Mouse (Mus musculus): Measurements from ENCODE around the gene Lrig2. TPM values are rescaled to one million over a fixed set of nuclear protein-coding genes. Genes with fewer than 3 reads are reported as not detected.

Gene Lrig2
- polyA plus RNA-seq, 1 experiment from 2014 or later: 11.0 TPM

GRCm38 (mm10) chr3:104540480-104541138 lies 28.9 kb upstream of the Lrig2 start:
- 62% methylated on average over 9 of the region's 9 CpGs for WGBS
- Histone ChIP-seq H3K36me3 (ENCODE audit: control insufficient read depth, insufficient read depth, low read length) (no peaks in the 10 kb centered on the region), H3K9ac (ENCODE audit: low read depth, low read length) (no peak overlapping the region), H3K4me1 (replicated peaks; ENCODE audit: control insufficient read depth, insufficient read depth, low read length) (no peaks in the 10 kb centered on the region; the same call in 1 of the 2 replicates), H3K9me3 (ENCODE audit: control insufficient read depth, low read length) (no peaks in the 10 kb centered on the region), H3K27ac (ENCODE audit: low read depth, low read length) (no peak overlapping the region), H3K27me3 (replicated peaks; ENCODE audit: control insufficient read depth, insufficient read depth, low read length) (no peaks in the 10 kb centered on the region), H3K4me2 (no peak overlapping the region), H3K4me3 (ENCODE audit: low read depth, low read length) (no peak overlapping the region)
- DNase-seq (ENCODE audit: low spot score) (no peak), ATAC-seq (replicated peaks; ENCODE audit: low FRiP score) (no peak)

GRCm38 (mm10) chr3:104533223-104533622 lies 21.5 kb upstream of the Lrig2 start:
- no peaks in the 10 kb centered on the region for H3K9me3 ChIP-seq (ENCODE audit: control insufficient read depth, low read length)
- no peaks in the 10 kb centered on the region for H3K27me3 ChIP-seq (replicated peaks; ENCODE audit: control insufficient read depth, insufficient read depth, low read length)
- no peaks in the 10 kb centered on the region for H3K4me1 ChIP-seq (replicated peaks; ENCODE audit: control insufficient read depth, insufficient read depth, low read length)
- WGBS: 82% methylated on average over 1 of the region's 1 CpGs
- no peak overlapping the region for H3K27ac ChIP-seq (ENCODE audit: low read depth, low read length)
- H3K4me2 ChIP-seq: no peak overlapping the region
- H3K36me3 ChIP-seq (ENCODE audit: control insufficient read depth, insufficient read depth, low read length): no peaks in the 10 kb centered on the region
- DNase-seq (ENCODE audit: low spot score): no peak
- no peak for ATAC-seq (replicated peaks; ENCODE audit: low FRiP score)
- no peak overlapping the region for H3K9ac ChIP-seq (ENCODE audit: low read depth, low read length)
- H3K4me3 ChIP-seq (ENCODE audit: low read depth, low read length): no peak overlapping the region

GRCm38 (mm10) chr3:104526115-104526882 lies 14.6 kb upstream of the Lrig2 start:
- DNase-seq (ENCODE audit: low spot score) (no peak), ATAC-seq (replicated peaks; ENCODE audit: low FRiP score) (no peak)
- Histone ChIP-seq H3K4me3 (ENCODE audit: low read depth, low read length) (no peak overlapping the region), H3K36me3 (ENCODE audit: control insufficient read depth, insufficient read depth, low read length) (no peaks in the 10 kb centered on the region), H3K27me3 (replicated peaks; ENCODE audit: control insufficient read depth, insufficient read depth, low read length) (no peaks in the 10 kb centered on the region), H3K4me2 (no peak overlapping the region), H3K27ac (ENCODE audit: low read depth, low read length) (no peak overlapping the region), H3K4me1 (replicated peaks; ENCODE audit: control insufficient read depth, insufficient read depth, low read length) (0 out of 2 replicates have a peak, but pooled peaks cover 3% of the 10 kb centered on the region), H3K9ac (ENCODE audit: low read depth, low read length) (no peak overlapping the region), H3K9me3 (ENCODE audit: control insufficient read depth, low read length) (no peaks in the 10 kb centered on the region)
- 74% methylated on average over 4 of the region's 4 CpGs for WGBS

- no peak for DNase-seq (ENCODE audit: low spot score)
- WGBS: 48% methylated on average over 2 of the region's 2 CpGs
Measured at GRCm38 (mm10) chr3:104525516-104525915, 13.8 kb upstream of the Lrig2 start.

GRCm38 (mm10) chr3:104525029-104525428 lies 13.3 kb upstream of the Lrig2 start:
- H3K27ac ChIP-seq (ENCODE audit: low read depth, low read length): no peak overlapping the region
- no peak overlapping the region for H3K4me2 ChIP-seq
- no peaks in the 10 kb centered on the region for H3K36me3 ChIP-seq (ENCODE audit: control insufficient read depth, insufficient read depth, low read length)
- H3K9me3 ChIP-seq (ENCODE audit: control insufficient read depth, low read length): no peaks in the 10 kb centered on the region
- WGBS: 57% methylated on average over 1 of the region's 1 CpGs
- DNase-seq (ENCODE audit: low spot score) (no peak), ATAC-seq (replicated peaks; ENCODE audit: low FRiP score) (no peak)
- no peak overlapping the region for H3K9ac ChIP-seq (ENCODE audit: low read depth, low read length)
- 0 out of 2 replicates have a peak, but pooled peaks cover 3% of the 10 kb centered on the region for H3K4me1 ChIP-seq (replicated peaks; ENCODE audit: control insufficient read depth, insufficient read depth, low read length)
- no peak overlapping the region for H3K4me3 ChIP-seq (ENCODE audit: low read depth, low read length)
- H3K27me3 ChIP-seq (replicated peaks; ENCODE audit: control insufficient read depth, insufficient read depth, low read length): no peaks in the 10 kb centered on the region

More at GRCm38 (mm10) chr3:104525516-104525915, 13.8 kb upstream of the Lrig2 start:
- Histone ChIP-seq H3K4me1 (replicated peaks; ENCODE audit: control insufficient read depth, insufficient read depth, low read length) (0 out of 2 replicates have a peak, but pooled peaks cover 3% of the 10 kb centered on the region), H3K27ac (ENCODE audit: low read depth, low read length) (no peak overlapping the region), H3K9ac (ENCODE audit: low read depth, low read length) (no peak overlapping the region), H3K27me3 (replicated peaks; ENCODE audit: control insufficient read depth, insufficient read depth, low read length) (no peaks in the 10 kb centered on the region), H3K4me2 (no peak overlapping the region), H3K36me3 (ENCODE audit: control insufficient read depth, insufficient read depth, low read length) (no peaks in the 10 kb centered on the region), H3K9me3 (ENCODE audit: control insufficient read depth, low read length) (no peaks in the 10 kb centered on the region), H3K4me3 (ENCODE audit: low read depth, low read length) (no peak overlapping the region)
- no peak for ATAC-seq (replicated peaks; ENCODE audit: low FRiP score)

- Histone ChIP-seq H3K9ac (ENCODE audit: low read depth, low read length) (no peak overlapping the region), H3K36me3 (ENCODE audit: control insufficient read depth, insufficient read depth, low read length) (no peaks in the 10 kb centered on the region), H3K4me2 (no peak overlapping the region), H3K27me3 (replicated peaks; ENCODE audit: control insufficient read depth, insufficient read depth, low read length) (no peaks in the 10 kb centered on the region), H3K4me3 (ENCODE audit: low read depth, low read length) (no peak overlapping the region), H3K9me3 (ENCODE audit: control insufficient read depth, low read length) (no peaks in the 10 kb centered on the region), H3K27ac (ENCODE audit: low read depth, low read length) (no peak overlapping the region), H3K4me1 (replicated peaks; ENCODE audit: control insufficient read depth, insufficient read depth, low read length) (0 out of 2 replicates have a peak, but pooled peaks cover 3% of the 10 kb centered on the region)
- DNase-seq (ENCODE audit: low spot score) (no peak), ATAC-seq (replicated peaks; ENCODE audit: low FRiP score) (peak; percentile 39; the same call in 1 of the 2 replicates)
- WGBS: 55% methylated on average over 4 of the region's 4 CpGs
Measured at GRCm38 (mm10) chr3:104523333-104523871, 11.7 kb upstream of the Lrig2 start.

- Histone ChIP-seq H3K4me1 (replicated peaks; ENCODE audit: control insufficient read depth, insufficient read depth, low read length) (0 out of 2 replicates have a peak, but pooled peaks cover 3% of the 10 kb centered on the region), H3K4me2 (no peak overlapping the region), H3K27ac (ENCODE audit: low read depth, low read length) (no peak overlapping the region), H3K9ac (ENCODE audit: low read depth, low read length) (no peak overlapping the region), H3K27me3 (replicated peaks; ENCODE audit: control insufficient read depth, insufficient read depth, low read length) (no peaks in the 10 kb centered on the region), H3K36me3 (ENCODE audit: control insufficient read depth, insufficient read depth, low read length) (no peaks in the 10 kb centered on the region), H3K9me3 (ENCODE audit: control insufficient read depth, low read length) (no peaks in the 10 kb centered on the region), H3K4me3 (ENCODE audit: low read depth, low read length) (no peak overlapping the region)
- WGBS: 78% methylated on average over 3 of the region's 3 CpGs
- DNase-seq (ENCODE audit: low spot score) (no peak), ATAC-seq (replicated peaks; ENCODE audit: low FRiP score) (no peak)
Measured at GRCm38 (mm10) chr3:104521341-104521924, 9.7 kb upstream of the Lrig2 start.

- Histone ChIP-seq H3K4me3 (ENCODE audit: low read depth, low read length) (no peak overlapping the region), H3K9ac (ENCODE audit: low read depth, low read length) (no peak overlapping the region), H3K27me3 (replicated peaks; ENCODE audit: control insufficient read depth, insufficient read depth, low read length) (no peaks in the 10 kb centered on the region), H3K4me1 (replicated peaks; ENCODE audit: control insufficient read depth, insufficient read depth, low read length) (0 out of 2 replicates have a peak, but pooled peaks cover 3% of the 10 kb centered on the region), H3K36me3 (ENCODE audit: control insufficient read depth, insufficient read depth, low read length) (no peaks in the 10 kb centered on the region), H3K4me2 (no peak overlapping the region), H3K27ac (ENCODE audit: low read depth, low read length) (no peak overlapping the region), H3K9me3 (ENCODE audit: control insufficient read depth, low read length) (no peaks in the 10 kb centered on the region)
- ATAC-seq (replicated peaks; ENCODE audit: low FRiP score) (no peak), DNase-seq (ENCODE audit: low spot score) (no peak)
- WGBS: 42% methylated on average over 3 of the region's 3 CpGs
Measured at GRCm38 (mm10) chr3:104520471-104520870, 8.8 kb upstream of the Lrig2 start.

Data from liver, embryonic 11.5 days (tissue).